Mouse (Mus musculus) cerebral cortex, adult 2 months (tissue): ENCODE data around the gene Acta1.

Experiments used
- WGBS: fragments of 180-500 bp; shearing (Covaris S2); methylation state at CpG from one replicate; pipeline ENCODE4 v1.1.7; 2018; 5-methylcytosine and 5-hydroxymethylcytosine counted together

Gene Acta1

DNA sequence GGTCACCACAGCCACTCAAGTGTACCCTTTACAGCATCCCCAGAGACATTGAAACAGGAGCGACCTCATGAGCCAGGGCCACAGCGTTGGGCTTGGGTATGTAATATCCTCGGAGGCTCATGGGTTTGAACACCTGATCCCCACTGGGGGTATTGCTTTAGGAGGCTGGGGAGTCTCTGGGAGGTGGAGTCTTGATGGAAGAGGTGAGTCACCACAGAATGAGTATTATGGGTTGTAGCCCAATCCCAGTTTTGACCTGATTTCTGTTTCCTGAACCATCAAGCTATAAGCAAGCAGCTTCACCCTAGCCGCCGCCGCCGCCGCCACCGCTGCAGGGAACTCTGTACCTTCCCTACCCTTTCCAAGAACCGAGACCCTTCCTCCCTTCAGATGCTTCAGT lies 48.6 kb downstream of the Acta1 start:
- WGBS = 84% methylated on average over 10 of the region's 10 CpGs

DNA sequence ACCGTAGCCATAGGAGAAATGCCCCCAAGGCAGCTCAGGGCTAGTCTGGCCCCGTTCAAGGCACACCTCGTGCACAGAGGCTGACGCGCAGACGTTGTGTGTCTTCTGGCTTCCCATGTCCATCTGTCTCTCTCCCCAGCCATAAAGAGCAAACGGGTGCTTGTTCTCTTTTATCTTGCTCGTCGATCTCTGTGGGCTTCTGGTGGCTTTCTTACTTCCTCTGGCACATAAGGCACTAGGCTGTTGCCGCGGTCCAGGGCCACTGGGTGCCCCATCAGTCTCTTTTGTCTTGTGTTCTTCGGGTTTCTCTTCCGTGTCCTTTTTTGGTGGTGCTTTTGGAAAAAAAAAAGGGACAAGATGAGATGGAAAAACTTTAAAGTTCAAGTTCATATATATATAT lies 49.4 kb downstream of the Acta1 start:
- 64% methylated on average over 13 of the region's 13 CpGs for WGBS

DNA sequence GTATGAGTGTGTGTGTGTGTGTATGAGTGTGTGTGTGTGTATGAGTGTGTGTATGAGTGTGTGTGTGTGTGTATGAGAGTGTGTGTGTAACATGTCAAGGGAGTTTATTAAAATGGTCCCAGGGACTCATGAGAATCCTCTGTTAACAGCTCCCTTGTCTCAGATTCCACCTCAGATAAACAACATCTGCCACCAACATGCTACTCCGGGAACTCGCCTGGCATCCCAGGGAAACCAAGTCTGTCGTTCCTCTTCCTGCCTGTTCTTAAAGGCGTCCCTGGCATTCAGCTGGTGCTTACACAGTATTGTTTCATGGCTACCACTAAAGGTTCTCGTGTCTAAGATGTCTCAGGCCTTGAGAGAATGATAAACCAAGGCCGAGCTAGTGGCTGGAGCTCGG lies 50.2 kb downstream of the Acta1 start:
- WGBS = 55% methylated on average over 7 of the region's 7 CpGs

DNA sequence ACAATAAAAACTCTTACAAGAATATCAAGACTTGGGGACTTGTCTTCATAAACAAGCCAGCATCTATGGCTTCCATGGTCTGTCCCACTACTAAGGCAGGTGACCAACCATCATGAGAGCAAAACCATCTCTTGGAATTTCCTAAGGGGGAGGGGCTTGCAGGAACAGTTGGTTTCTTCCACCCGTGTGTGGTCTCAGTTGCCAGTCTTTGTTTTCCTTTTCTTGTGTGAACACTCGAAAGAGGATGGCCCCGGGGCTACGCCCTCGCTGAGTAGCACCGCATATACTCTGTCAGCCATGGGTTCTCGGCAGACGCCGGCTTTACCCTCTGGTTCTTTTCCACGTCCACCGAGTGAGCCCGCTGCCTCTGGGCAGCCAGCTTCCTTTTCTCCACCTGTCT lies 52.5 kb downstream of the Acta1 start:
- 64% methylated on average over 12 of the region's 12 CpGs for WGBS
